Mouse (Mus musculus) kidney, adult 2 months (tissue): ENCODE data around the gene Cep97. TPM values are rescaled to one million over a fixed set of nuclear protein-coding genes. Genes with fewer than 3 reads are reported as not detected.
"Not testable (repeated sequence)": the region's sequence is repeated elsewhere in the genome, so short reads cannot be mapped to it uniquely, and the experiment has no call there.

ENCODE experiments used
- DNase-seq: peaks from one replicate; pipeline ENCODE4 v3.0.0; 2021
- H3K27ac ChIP-seq: fragments of 200-500 bp; 2 replicates; pipeline ENCODE4 v1.5.1; 2012; ENCODE audit warnings: low read depth, low read length, control low read depth, inconsistent platforms; ENCODE audit not compliant: insufficient read depth
- H3K27me3 ChIP-seq: fragments of 200-500 bp; replicated peaks from 2 replicates; pipeline ENCODE4 v1.6.1; 2012; ENCODE audit warnings: mild to moderate bottlenecking, moderate library complexity, low read length, inconsistent platforms; ENCODE audit not compliant: control insufficient read depth, insufficient read depth
- H3K36me3 ChIP-seq: fragments of 200-500 bp; 2 replicates; pipeline ENCODE4 v1.6.1; 2012; ENCODE audit warnings: mild to moderate bottlenecking, moderate library complexity, low read length, inconsistent platforms; ENCODE audit not compliant: control insufficient read depth, insufficient read depth
- H3K4me1 ChIP-seq: fragments of 200-500 bp; 2 replicates; pipeline ENCODE4 v1.6.1; 2011; ENCODE audit warnings: low read length; ENCODE audit not compliant: control insufficient read depth, insufficient read depth
- H3K4me3 ChIP-seq: fragments of 200-500 bp; 2 replicates; pipeline ENCODE4 v1.5.1; 2011; ENCODE audit warnings: mild to moderate bottlenecking, low read depth, low read length, control low read depth; ENCODE audit not compliant: insufficient read depth
- CTCF ChIP-seq: fragments of 200-500 bp; conservative IDR thresholded peaks from 2 replicates; pipeline ENCODE4 v1.5.1; 2011; ENCODE audit warnings: low read depth, mild to moderate bottlenecking, control low read depth, low read length, moderate library complexity, mixed read lengths; ENCODE audit not compliant: insufficient read depth, insufficient read length
- POLR2A ChIP-seq: fragments of 200-500 bp; IDR thresholded peaks from one replicate; pipeline ENCODE4 v1.6.1; 2011; ENCODE audit warnings: low read depth, low read length, control low read depth
- WGBS: fragments of 180-500 bp; shearing (Covaris S2); methylation state at CpG from one replicate; pipeline ENCODE4 v1.1.7; 2018; 5-methylcytosine and 5-hydroxymethylcytosine counted together
- polyA plus RNA-seq: library from polyadenylated mRNA; depleted of rRNA; stranded (reverse); fragments of >200 nt; gene quantifications from 2 replicates; pipeline ENCODE4 v1.2.3, GENCODE M21; 2012

The Cep97 gene
- polyA plus RNA-seq, 1 experiment: 2.5 TPM

- WGBS: 89% methylated on average over 5 of the region's 5 CpGs
- no peak for DNase-seq
- H3K27me3 ChIP-seq: no peaks in the 10 kb centered on the region
- no peak overlapping the region for H3K4me3 ChIP-seq
- peaks cover 8% of the 10 kb centered on the region; the same call in 1 of the 2 replicates for H3K4me1 ChIP-seq
- H3K27ac ChIP-seq: no peak overlapping the region
- peaks cover 11% of the 10 kb centered on the region for H3K36me3 ChIP-seq
- TF ChIP-seq POLR2A (no peak), CTCF (no peak)
These were observed 35.8 kb upstream of the Cep97 start for GRCm38 (mm10) chr16:55970416-55970815.

GRCm38 (mm10) chr16:55969147-55969546 lies 34.5 kb upstream of the Cep97 start:
- Histone ChIP-seq H3K36me3 (peaks cover 11% of the 10 kb centered on the region), H3K27me3 (no peaks in the 10 kb centered on the region), H3K27ac (no peak overlapping the region), H3K4me1 (peaks cover 8% of the 10 kb centered on the region; the same call in 1 of the 2 replicates), H3K4me3 (no peak overlapping the region)
- DNase-seq: peak; percentile 50
- 47% methylated on average over 3 of the region's 3 CpGs for WGBS
- TF ChIP-seq CTCF (peak; percentile 62), POLR2A (no peak)

- Histone ChIP-seq H3K36me3 (peaks cover 11% of the 10 kb centered on the region), H3K27ac (no peak overlapping the region), H3K4me1 (peaks cover 5% of the 10 kb centered on the region; the same call in 1 of the 2 replicates), H3K27me3 (no peaks in the 10 kb centered on the region), H3K4me3 (peak overlapping the region; percentile 37)
- no peak for DNase-seq
- no peak for TF ChIP-seq POLR2A
- TF ChIP-seq CTCF: no peak
- WGBS: 15% methylated on average over 1 of the region's 1 CpGs
These were observed 32.6 kb upstream of the Cep97 start for GRCm38 (mm10) chr16:55967221-55967620.

- peaks cover 6% of the 10 kb centered on the region for H3K36me3 ChIP-seq
- peak within 1 kb of the TSS; percentile 99 for H3K4me3 ChIP-seq
- DNase-seq: peak; percentile 97
- TF ChIP-seq POLR2A (no peak), CTCF (no peak)
- peaks cover 5% of the 10 kb centered on the region; the same call in 1 of the 2 replicates for H3K4me1 ChIP-seq
- H3K27ac ChIP-seq: peak within 1 kb of the TSS; percentile 93
- H3K27me3 ChIP-seq: no peaks in the 10 kb centered on the region
- under 1% methylated on average over 42 of the region's 42 CpGs for WGBS
These were observed 31.7 kb upstream of the Cep97 start, which contains the start of gene Rpl24 for GRCm38 (mm10) chr16:55966212-55966871. TSS of gene Rpl24 (plus strand) at chr16:55966275.

GRCm38 (mm10) chr16:55964126-55964949 lies 29.7 kb upstream of the Cep97 start:
- Histone ChIP-seq H3K27me3 (no peaks in the 10 kb centered on the region), H3K4me1 (peaks cover 5% of the 10 kb centered on the region; the same call in 1 of the 2 replicates), H3K36me3 (no peaks in the 10 kb centered on the region; the same call in 1 of the 2 replicates), H3K27ac (no peak overlapping the region), H3K4me3 (no peak overlapping the region)
- 55% methylated on average over 4 of the region's 4 CpGs for WGBS
- peak; percentile 61 for DNase-seq
- TF ChIP-seq POLR2A: no peak
- TF ChIP-seq CTCF: peak; percentile 63

GRCm38 (mm10) chr16:55963068-55963467 lies 28.4 kb upstream of the Cep97 start:
- H3K27ac ChIP-seq, H3K36me3 ChIP-seq, DNase-seq, H3K4me1 ChIP-seq, H3K4me3 ChIP-seq, H3K27me3 ChIP-seq: not testable (repeated sequence)
- WGBS: 91% methylated on average over 6 of the region's 11 CpGs

GRCm38 (mm10) chr16:55954196-55954595 lies 19.5 kb upstream of the Cep97 start:
- not testable (repeated sequence) for H3K4me3 ChIP-seq, DNase-seq, H3K27me3 ChIP-seq, H3K27ac ChIP-seq, H3K36me3 ChIP-seq, H3K4me1 ChIP-seq
- WGBS: 91% methylated on average over 9 of the region's 9 CpGs
